Mouse (Mus musculus) kidney, postnatal 4 days (tissue): Measurements from ENCODE around the gene Reps1.

Experiments
- DNase-seq, 2 experiments: peaks; one replicate each; pipeline ENCODE4 v3.0.0; 2021; ENCODE audit warnings: mixed read lengths in 2 of 2

Gene Reps1

DNA sequence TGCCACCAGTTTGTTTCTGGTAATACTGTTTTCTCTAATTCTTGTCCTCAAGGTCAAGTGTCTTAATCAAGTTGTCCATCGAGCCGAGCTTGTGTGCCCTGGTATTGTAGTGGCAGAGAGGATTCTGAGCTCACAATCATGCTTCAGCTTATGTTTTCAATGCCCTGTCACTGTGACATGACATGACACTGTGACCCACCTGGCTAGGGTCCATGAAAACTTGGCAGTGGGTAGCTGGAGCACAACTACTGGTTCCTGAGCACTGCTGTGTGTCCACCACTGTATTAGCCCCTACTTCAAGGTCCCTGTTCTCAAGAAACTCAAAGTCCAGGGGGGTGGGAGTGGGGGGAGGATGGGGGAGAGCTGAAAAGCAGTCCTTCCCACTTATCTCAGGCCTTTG lies 85.7 kb downstream of the Reps1 start:
- no peak for DNase-seq

DNA sequence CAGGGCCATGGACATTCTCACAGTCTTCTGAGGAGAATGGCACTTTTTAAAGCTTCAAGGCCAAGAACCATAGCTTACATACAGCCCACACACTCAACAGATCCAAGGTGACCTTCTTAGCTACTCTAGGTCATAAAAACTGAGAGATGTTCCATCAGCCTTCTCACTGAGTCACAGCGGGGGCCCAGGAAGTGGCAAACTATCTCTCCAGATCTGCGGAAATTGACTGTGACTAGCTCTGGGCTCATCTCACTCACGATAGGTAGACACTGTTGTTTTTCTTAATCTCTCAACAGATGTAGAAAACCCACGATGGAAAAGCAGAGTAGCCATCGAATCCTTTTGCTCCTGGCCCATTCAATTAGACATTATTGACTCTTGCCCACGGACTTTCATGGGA lies 86.6 kb downstream of the Reps1 start:
- no peak for DNase-seq

DNA sequence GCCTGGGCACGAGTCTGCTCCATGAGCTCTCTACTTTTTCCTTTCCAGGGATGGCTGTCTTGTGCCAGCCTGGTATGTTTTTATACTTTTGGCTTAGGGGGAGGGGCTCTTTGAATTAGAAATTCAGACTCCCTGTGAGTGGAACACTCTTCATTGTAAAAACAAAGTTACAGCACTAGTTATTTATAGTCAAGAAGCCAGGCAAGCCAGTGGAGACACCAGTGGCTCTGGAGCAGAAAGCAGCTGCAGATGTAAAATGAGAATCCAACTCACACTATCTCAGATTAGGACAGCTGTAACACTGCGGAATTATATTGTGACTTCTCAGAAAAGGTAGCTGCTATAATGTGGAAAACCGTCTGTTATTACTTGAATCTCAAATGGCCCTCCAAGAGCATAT lies 91.6 kb downstream of the Reps1 start:
- no peak for DNase-seq

DNA sequence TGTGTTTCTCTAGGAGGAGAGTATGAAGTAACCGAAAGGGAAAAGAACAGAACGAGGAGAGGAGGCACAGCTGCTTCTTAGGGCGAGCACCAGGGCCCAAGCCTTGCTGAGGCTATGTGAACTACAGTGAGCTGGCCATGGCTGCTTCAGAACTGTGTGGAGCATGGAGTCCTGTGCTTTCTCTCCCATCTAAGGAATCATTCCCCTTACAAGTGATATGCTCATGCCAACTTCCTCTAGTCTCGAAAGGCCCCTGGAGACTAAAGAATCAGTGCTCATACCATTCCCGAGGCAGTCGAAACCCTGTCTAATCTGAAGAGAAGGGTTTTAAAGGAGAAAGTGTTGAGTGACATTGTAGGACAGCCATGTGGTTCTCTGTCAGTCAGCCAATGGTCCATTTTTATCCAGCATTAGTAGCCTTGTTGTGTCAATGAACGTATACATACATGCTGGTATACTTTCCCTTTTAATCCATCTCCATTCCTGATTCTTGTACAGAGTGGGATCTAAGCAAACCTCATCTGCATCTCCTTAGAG lies 106.8 kb downstream of the Reps1 start:
- DNase-seq = no peak
